Mouse (Mus musculus) R1 (cell line): ENCODE data around the gene Tgfbi.

Experiments
- DNase-seq: peaks from one replicate; pipeline ENCODE4 v3.0.0-alpha.2; 2018; ENCODE audit warnings: low read depth, low spot score

The Tgfbi gene

DNA sequence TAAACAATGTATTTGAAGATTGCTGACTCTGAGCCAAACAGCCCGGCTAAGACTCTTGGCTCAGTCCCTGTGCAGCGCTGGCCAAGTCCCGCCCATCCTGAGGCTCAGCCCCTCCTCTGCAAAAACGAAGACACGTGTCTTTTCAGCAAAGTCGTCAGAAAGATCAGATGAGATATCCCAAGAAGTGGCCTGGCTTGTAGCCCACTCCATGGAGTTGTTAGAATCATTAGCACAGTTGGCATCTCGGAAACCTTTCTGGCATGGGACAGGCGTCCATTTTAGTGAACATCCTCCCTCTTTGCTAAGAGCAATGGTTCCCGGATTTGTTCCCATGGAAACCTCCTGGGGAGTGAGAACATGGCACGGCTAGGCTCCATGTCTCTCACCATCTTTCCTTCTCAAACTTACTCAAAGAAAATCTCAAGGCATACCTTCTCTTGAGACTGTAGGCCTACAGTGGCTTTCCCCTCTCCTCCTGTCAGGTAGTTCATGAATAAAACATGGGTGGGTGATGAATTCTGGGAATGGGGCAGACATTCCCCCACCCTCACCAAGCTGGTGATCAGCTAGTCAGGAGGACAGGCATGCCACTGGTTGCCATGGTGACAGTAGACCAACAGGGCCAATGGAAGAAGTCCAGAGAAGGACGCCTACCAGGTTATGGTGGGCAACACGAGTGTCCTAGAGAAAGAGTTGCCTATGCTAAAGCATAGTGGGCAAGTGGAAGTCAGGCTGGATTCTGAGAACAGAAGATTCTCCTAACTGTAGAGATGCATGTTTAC is 11.3 kb upstream of the Tgfbi start:
- DNase-seq = peak; percentile 58

DNA sequence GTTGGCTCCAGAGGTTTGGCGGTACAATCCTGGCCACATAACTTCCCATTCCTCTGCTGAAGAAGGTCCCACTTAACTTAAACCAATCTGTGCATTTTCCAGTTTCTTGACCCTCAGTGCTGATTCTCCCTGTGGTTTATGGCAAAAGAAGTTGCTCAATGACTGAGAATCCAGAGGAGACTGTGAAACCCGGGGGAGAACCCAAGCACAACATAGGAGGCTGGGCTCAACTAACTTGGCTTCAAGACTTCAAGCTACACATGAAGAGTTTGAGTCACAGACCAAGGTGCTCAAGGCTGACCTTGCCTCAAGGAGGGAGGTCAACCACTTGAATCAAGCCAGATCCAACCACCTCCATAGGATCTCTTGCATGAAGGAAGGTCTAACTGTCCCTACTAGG is 9.8 kb upstream of the Tgfbi start:
- DNase-seq = no peak

DNA sequence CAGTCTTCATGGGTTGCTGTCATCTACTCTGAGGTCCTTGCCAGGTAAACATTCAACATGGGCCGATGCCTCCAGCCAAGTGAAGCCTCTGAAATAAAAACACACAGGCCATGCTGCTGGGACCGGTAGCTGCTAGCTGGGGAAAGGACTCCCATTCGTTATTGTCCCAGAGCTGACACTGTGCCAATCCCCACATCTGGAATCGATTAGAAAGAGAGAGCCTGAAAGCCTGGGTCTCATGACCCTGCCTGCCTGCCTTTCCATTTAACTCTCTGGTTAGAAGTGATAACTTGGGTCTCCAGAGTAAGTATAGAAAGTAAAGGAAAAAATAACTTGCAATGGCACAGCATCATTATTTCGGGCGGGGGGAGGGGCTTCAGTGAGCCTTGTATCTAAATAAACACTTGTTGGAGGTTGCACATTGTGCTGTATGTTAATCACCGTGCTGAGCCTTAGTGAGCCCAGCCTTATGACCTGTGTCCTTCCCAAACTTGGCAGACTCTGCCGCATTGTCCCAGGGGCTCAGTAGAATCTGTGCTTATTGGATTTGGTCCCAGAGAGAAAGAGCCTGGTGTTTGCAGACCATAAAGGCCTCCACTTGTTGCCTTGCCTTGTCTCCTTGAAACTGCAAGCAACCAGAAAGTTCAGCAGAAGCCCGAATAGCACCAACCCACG is 9.0 kb upstream of the Tgfbi start:
- no peak for DNase-seq

DNA sequence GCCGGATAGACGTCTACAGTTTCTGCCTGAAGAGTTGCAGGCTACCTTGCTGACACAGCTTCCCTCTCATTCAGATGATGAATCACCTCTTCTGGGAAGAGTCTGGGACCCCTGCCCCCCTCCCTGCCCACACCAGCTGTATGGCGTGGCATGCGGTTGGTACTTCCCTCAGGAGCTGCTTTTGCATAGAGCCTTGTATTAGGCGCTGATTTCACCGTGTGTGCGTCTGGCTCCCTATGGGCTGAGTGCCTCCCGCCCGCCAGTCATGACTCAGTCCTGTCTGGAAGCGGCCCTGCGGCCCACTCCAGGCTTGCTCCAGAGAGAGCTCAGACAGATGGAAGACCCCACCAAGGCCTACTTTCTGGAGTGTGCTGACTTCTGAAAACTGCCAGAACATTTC is 8.1 kb upstream of the Tgfbi start:
- DNase-seq = peak; percentile 20

DNA sequence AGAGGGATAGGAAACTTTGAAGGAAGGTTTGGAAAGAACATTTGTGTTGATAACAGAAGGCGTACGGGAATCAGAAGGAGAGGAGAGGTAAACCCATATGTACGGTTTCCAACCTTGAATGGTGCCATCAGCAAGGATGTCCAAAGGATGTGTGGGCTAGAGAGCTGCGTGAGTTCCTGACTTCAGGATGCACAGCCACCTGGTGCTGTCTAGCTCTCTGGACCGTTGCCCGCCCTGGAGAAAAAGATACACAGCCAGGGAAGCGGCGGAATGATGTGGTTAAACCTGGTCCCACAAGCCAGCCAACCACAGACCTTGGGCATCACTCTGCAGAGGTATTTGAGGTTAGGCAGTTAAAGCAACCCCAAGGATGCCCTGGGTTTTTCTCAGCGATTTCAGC is 3.8 kb upstream of the Tgfbi start:
- no peak for DNase-seq

DNA sequence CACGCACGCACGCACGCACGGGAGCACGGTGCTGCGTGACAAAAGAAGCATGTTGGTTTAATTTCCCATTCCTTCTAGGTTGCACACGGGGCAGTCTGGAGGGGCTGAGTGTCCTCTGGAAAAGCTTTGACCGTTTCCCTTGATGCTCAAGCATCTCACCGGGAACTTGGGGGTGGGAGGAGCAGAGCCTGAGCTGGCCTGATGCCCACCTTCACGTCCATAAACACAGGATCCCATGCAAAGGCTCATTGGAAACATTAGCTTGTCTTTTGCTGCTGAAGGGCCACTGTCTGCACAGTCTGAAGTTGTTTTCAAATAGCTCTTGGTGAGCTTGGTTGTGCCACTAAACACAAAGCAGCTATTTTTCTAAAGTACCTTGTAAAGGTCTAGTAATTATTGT is 2.6 kb upstream of the Tgfbi start:
- DNase-seq = no peak

DNA sequence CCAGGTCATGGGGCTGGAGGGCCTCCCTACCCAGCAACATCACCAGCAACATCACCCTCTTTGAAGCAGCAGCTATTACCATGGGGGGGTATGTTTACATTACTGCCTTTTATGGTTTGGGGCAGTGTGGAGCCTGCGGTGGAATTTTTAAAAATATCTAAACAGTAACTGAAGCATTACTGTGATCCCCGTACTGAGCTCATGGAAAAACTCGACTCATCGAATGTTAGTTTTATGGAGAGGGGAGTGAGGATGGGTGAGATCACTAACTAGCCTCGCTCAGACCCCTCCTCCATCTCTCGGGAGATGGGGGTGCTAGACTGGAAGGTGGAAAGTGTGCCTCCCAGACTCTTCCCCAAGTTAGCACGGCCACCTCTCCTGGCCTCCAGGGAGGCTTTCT is 2.1 kb upstream of the Tgfbi start:
- no peak for DNase-seq

DNA sequence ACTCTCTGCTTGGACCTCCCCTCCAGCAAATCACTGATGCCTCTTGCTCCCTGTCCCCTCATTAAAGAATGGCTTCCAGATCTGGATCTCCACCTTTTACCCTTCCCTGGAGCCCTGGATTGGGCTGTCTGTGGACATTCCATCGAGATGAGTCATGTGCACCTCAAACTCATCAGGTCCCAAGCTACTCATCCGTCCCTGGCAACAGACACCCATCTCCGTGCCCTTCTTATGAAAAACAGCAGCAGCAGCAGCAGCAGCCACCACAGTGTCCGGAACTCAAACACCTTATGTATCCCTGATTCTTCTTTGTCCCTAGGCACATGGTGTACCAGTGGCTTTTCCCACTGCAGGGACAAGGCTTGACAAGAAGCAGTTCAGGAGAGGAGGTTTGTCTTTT is 1.5 kb upstream of the Tgfbi start:
- DNase-seq = peak; percentile 23

DNA sequence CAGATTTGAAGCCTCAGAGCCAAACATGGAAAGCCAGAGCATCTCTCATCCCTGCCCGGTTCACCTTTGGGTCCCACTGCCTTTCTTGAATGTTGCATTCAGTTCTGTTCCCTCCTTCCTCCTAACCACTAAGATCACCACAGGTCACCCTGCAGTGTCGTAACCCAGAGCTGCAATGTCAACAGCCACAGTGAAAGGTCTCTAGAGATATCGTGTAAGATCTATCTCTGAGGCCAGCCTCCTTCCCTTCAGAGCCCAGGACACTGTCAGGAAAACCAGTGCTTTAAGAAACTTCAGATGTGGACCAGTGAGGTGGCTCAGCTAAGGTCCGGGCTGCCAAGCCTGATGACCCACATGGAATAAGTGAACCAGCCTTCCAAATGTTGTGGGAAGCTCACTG is 1.8 kb downstream of the Tgfbi start:
- DNase-seq = no peak

DNA sequence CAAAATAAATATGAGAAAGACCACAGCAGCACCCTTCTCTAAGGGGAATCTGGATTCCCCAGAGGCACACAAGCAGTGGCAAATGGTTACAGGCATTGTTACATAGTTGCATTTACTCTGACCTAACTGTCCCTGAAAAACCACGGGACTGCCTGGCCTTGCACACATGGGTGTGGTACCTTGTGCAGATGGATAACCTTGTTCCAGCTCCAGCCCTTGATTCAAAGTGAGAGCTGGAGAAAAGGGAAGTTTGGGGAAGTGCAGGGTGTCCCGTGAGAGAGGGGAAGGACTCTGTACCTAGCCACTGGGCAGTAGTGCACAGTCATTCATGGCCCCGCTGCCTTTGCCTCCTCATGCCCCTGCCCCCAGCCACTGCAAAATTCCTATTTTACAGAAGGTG is 2.4 kb downstream of the Tgfbi start:
- peak; percentile 16 for DNase-seq

DNA sequence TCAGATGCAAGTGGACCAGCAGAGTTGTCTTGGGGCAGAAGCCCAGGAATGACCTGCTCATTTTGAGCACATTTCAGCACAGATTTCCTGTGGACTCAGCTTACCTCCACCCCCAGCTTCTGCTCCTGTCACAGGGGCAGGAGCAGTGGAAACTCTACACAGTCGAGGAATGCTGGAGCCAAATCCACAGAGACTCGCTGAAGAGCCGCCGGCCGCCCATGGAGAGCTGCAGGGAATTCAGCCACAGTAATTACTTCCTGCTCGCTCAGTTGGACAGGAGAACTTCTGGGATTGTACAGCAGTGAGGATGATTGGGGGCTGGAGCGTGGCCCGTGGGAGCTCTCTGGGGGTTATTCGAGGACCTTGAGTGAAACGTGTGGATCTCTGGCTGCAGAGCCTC is 3.0 kb downstream of the Tgfbi start:
- peak; percentile 46 for DNase-seq

DNA sequence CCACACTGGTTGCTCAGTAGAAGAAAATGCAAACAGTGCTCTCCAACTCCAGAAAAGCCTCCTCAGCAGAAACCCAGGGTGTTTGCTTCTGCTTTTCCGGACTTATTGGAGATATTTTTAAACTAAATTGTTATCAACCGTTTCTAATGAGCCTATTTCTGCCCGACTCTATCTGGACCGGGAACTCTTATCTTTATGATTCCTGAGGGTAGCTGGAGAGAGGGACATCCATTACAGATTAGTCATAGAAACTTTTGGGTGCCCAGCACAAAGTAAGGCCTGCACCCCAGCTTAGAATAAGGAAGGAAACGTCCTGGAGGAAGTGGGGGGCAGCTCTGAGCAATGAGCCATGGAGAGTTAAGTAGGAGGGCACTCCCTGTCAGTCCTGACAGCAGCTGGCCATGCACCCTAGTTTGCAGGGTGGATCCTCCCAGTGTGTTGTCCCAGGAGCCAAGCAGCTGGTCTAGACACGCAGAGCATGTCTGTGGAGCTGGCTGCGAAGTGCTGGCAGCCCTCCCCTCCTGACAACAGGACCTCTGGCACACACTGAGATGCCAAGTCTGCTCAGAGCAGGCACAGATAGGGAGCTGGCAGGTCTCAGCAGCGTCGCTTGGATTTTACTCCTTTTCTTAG is 4.2 kb downstream of the Tgfbi start:
- no peak for DNase-seq

DNA sequence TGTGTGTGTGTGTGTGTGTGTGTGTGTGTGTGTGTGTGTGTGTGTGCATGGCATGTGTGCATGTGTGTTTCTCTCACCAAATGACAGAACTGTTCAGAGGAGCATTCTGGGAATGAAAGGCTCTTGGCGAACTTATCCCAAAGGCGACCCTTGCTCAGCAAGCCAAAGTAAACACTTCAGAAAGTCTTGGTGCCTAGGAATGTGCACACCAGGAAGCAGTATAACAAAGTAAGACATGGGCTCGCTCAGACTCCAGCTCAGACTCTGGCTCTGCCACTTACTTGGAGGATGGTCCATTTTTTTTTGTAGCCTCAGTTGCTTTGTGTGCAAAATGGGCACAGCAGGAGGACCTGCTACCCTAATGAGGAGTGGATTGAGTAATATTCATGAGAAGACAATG is 5.4 kb downstream of the Tgfbi start:
- peak; percentile 26 for DNase-seq

DNA sequence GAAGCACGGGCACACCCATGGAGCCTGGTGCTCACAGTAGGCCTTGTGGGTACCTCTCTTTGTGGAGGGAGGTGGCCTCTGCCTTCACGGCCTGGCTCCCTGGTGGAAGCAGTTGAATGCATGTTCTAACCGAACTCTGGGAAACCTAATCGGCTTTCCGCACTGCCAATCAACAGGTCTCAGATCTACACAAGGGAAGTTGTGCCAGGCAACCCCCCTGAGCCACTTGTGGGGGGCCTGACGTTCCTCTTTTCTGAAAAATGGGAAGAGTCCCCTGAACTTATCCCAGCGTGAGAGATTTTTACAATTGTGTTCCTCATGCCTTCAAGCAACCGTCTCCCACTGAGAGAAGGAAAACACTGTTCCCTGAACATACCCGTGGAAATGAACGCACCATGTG is 5.9 kb downstream of the Tgfbi start:
- DNase-seq = no peak

DNA sequence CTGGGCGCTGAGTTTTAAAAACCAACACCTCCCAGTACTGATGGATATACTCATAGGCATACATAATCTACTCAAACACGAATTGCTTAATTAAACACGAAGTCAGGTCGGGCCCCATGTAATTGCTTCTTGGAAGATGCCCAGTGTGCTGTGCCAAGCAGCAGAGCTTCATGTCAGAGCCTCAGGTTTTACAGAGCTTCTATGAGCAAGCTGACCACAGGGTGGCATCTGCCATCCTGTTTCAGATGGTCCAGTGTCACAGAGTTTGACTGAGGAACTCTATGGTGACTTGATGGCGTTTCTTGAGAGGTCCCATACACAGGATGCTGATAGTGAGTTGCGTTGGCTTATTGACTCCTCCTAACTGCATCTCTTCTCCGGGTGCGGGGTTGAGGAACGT is 6.5 kb downstream of the Tgfbi start:
- DNase-seq = no peak

DNA sequence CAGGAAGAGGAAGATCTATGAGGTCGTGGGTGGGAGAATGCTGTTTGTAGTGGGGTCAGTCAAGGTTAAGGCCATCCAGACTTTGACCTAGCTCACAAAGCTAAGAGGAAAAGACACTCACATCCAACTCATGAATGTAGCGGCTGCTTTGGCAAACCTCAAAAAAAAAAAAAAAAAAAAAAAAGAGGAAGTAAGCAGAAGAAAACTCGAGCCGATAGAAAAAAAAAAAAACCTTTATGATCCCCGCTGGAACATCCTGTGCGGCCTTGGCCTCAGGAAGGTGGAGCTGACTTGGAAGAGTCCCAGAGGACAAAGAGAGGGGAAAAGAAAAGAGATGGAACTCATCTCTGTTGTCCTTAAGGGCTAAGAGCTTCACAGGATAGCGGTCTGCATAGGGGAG is 7.1 kb downstream of the Tgfbi start:
- no peak for DNase-seq

DNA sequence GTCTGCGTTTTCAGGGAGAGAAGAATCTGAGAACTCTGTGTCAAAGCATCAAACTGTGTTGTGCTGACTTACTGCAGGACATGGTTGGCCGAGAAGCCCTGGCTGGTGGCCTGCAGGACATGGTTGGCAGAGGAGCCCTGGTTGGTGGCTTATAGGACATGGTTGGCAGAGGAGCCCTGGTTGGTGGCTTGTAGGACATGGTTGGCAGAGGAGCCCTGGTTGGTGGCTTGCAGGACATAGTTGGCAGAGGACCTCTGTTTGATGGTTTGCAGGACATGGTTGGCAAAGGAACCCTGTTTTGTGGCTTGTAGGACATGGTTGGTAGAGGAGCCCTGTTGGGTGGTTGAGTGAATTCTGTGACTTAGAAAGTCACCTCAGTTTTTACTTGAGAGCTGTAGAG is 7.9 kb downstream of the Tgfbi start:
- DNase-seq = no peak

DNA sequence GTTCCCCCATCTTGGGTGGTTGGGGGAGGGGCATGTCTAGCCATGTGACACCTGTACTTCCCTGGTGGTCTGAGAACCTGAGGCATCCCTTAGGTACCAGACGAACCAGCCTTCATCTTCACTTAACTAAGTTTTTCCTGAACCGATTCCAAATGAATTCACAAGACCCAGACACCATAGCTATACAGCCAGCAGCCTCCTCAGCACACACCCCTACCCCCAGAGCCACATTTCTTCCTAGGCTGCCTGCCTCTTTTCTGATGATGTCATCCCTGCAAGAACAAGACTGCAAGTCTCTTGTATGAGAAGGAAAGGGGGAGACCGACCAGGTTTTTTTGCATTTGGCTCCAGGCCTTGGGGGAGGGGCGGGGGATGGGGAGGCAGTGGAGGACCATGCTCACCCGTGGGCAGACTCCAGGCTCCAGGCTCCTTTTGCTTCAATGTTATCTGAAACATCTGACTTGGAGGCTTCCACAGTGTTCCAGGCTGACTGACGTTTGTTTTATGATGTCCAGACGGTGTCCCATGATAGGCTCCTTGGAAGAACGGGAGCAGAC is 13.0 kb downstream of the Tgfbi start:
- DNase-seq = no peak

DNA sequence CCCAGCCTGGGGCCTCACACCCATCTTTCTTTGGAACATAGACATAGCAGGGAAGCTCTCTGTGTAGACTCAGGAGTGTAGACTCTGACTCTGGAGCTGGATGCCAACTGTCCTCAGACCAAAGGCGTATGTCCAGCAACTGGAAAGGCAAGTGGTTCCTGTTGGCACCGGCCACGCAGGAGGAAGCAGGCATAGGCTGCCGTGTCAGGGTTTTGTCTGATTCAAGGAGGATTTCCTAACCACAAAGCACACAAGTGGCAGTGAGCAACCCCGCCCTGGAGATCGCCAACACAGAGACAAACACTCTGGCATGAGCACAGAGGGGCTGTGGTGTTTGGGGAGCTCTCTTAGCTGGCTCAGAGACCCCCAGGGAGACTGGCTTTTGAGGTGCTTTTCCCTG is 17.2 kb downstream of the Tgfbi start:
- no peak for DNase-seq

DNA sequence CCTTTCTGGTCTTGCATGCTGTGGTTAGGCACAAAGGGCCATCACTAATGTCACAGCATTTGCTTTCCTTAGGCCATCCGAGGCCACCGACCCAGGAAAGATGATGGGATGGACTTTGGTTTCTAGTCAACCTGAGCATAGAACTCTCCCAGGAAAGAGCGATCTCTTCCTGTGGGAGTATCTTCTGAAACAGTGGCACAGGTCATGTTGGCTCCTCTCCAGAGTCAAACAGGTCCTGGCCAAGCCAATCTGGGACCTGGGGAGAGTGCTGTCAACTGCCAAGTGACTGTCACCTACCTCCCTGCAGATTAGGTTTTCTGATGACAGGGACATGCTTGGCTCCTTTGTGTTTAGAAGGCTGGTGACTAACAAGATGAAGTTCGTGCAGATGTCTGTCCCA is 20.8 kb downstream of the Tgfbi start:
- DNase-seq = no peak

DNA sequence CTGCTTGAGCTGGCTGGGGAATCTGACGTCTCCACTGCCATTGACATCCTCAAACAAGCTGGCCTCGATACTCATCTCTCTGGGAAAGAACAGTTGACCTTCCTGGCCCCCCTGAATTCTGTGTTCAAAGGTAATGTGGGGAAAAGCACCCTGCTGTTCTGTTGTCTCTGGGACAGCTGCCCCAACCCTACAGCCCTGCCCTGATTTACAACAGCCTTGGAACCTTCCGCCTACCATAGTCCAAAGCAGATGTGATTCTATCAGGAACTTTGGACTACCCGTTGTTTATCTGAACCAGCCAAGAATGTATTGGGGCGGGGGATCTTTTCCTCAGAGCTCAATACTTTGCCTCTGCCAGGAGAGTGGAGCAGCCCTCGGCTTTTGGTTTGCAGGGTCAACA is 21.2 kb downstream of the Tgfbi start:
- peak; percentile 64 for DNase-seq

DNA sequence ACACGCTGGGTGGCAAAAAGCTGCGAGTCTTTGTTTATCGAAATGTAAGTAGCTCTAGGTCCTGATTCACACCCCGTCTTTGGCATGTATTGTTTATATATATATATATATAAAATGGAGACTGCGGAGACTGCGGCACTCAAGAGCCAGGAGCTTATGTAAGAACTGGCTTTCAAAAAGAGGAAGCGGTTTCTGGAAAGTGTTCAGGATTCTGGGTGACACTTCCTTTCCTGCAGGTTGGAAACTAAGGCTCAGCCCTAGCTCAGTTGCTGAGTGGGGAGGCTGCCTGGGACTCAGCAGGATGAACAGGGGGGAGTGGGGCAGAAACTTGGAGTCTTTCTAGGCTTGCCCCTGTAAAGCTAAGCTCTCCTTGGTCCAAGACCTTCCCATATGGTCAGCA is 22.0 kb downstream of the Tgfbi start:
- DNase-seq = no peak

DNA sequence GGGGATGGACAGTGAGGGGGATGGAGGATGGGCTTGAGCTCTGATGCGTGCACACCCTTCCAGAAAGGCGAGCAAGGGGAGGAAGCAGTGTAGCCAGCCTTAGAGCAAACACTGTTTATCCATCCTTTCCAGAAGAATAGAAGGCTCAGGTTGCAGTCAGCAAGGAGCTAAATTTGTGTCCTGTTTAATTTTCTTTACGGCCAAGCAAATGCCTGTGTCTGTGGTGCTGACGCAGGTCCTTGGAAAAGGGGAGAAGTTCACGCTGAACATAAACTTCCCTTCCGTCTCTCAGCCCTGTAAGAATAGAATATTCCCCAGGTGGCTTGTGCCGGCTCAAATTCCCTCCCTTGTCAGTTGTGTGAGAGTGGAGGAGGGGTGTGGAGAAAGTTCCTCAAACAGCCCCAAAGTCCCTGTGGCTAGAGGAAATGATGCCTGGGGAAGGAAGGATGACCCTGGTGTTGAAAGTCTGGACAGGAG is 24.9 kb downstream of the Tgfbi start:
- DNase-seq = no peak
